Mouse (Mus musculus) CH12.LX (cell line): ENCODE measurements around the gene Rab37. TPM values are rescaled to one million over a fixed set of nuclear protein-coding genes. Genes with fewer than 3 reads are reported as not detected.

ENCODE experiments used
- DNase-seq: peaks from one replicate; pipeline ENCODE4 v3.0.0-alpha.2; 2013; ENCODE audit errors: extremely low read depth
- H3K27ac ChIP-seq: 2 replicates; pipeline ENCODE4 v1.5.1; 2012; ENCODE audit warnings: low read depth, mild to moderate bottlenecking, control low read depth, moderate library complexity; ENCODE audit not compliant: insufficient read depth
- H3K27me3 ChIP-seq: replicated peaks from 2 replicates; pipeline ENCODE3; 2012; ENCODE audit warnings: inconsistent platforms
- H3K36me3 ChIP-seq, 2 experiments: replicated peaks in 1 of 2; 2 replicates each; pipeline versions ENCODE3 to v1.6.1; 2012; ENCODE audit warnings: inconsistent platforms in 1 of 2, low read length in 1 of 2, mild to moderate bottlenecking in 1 of 2, mixed read lengths in 1 of 2, moderate library complexity in 1 of 2; ENCODE audit not compliant: control insufficient read depth in 1 of 2, insufficient read depth in 1 of 2
- H3K4me1 ChIP-seq, 2 experiments: 2 replicates each; pipeline ENCODE4 v1.6.1; 2012; ENCODE audit warnings: inconsistent platforms in 1 of 2, moderate library complexity in 1 of 2; ENCODE audit not compliant: insufficient read depth in 2 of 2, control insufficient read depth in 1 of 2
- H3K4me2 ChIP-seq: 2 replicates; pipeline ENCODE4 v1.6.1; 2012; ENCODE audit warnings: low read depth, mild to moderate bottlenecking, control low read depth; ENCODE audit not compliant: poor library complexity, insufficient read depth, severe bottlenecking
- H3K4me3 ChIP-seq, 3 experiments: fragments of 150-350 bp in 1 of 3; sonication (generic) in 1 of 3; replicated peaks in 1 of 3; 2 replicates each; pipeline versions ENCODE3 to v1.5.1; 2011 to 2012; ENCODE audit warnings: low read depth in 2 of 3, low read length in 2 of 3, mild to moderate bottlenecking in 2 of 3, moderate library complexity in 2 of 3, control low read depth in 1 of 3, improper control_type of control experiment in 1 of 3, inconsistent platforms in 1 of 3, mixed read lengths in 1 of 3; ENCODE audit not compliant: poor library complexity in 1 of 3
- H3K79me2 ChIP-seq: replicated peaks from 2 replicates; pipeline ENCODE4 v1.6.1; 2012; ENCODE audit warnings: mild to moderate bottlenecking, moderate library complexity; ENCODE audit not compliant: control insufficient read depth, poor library complexity, insufficient read depth, severe bottlenecking; ENCODE audit errors: extremely low read depth
- H3K9ac ChIP-seq: 2 replicates; pipeline ENCODE4 v1.6.1; 2012; ENCODE audit warnings: low read depth, mild to moderate bottlenecking, control low read depth, moderate library complexity; ENCODE audit not compliant: insufficient read depth
- H3K9me3 ChIP-seq: replicated peaks from 2 replicates; pipeline ENCODE3; 2012; ENCODE audit warnings: low read length, inconsistent platforms, mixed read lengths
- BHLHE40 ChIP-seq: IDR thresholded peaks from 2 replicates; pipeline ENCODE4 v1.6.1; 2011; ENCODE audit warnings: mild to moderate bottlenecking, low read depth, low read length, improper control_type of control experiment
- CHD2 ChIP-seq: IDR thresholded peaks from 2 replicates; pipeline ENCODE4 v1.6.1; 2011; ENCODE audit warnings: low read length, improper control_type of control experiment
- CTCF ChIP-seq, 2 experiments: IDR thresholded peaks in 1 of 2; conservative IDR thresholded peaks in 1 of 2; 2 replicates each; pipeline ENCODE4 v1.5.1; 2011 to 2012; ENCODE audit warnings: low read depth in 2 of 2, low read length in 2 of 2, improper control_type of control experiment in 1 of 2, inconsistent platforms in 1 of 2, mild to moderate bottlenecking in 1 of 2, moderate library complexity in 1 of 2
- E2F4 ChIP-seq: IDR thresholded peaks from 2 replicates; pipeline ENCODE4 v1.6.1; 2011; ENCODE audit warnings: low read depth, low read length, improper control_type of control experiment; ENCODE audit not compliant: insufficient replicate concordance
- ELF1 ChIP-seq: IDR thresholded peaks from 2 replicates; pipeline ENCODE4 v1.6.1; 2014; ENCODE audit warnings: low read depth, mild to moderate bottlenecking, inconsistent platforms, low read length, improper control_type of control experiment
- EP300 ChIP-seq: IDR thresholded peaks from 2 replicates; pipeline ENCODE4 v1.6.1; 2011; ENCODE audit warnings: low read length, improper control_type of control experiment
- ETS1 ChIP-seq: conservative IDR thresholded peaks from 2 replicates; pipeline ENCODE4 v1.6.1; 2012; ENCODE audit warnings: low read depth, mild to moderate bottlenecking, inconsistent platforms, low read length, improper control_type of control experiment, moderate library complexity
- GABPA ChIP-seq: IDR thresholded peaks from 2 replicates; pipeline ENCODE4 v1.6.1; 2012; ENCODE audit warnings: low read depth, low read length, improper control_type of control experiment, inconsistent platforms; ENCODE audit not compliant: insufficient replicate concordance
- IRF4 ChIP-seq: IDR thresholded peaks from 2 replicates; pipeline ENCODE4 v1.6.1; 2014; ENCODE audit warnings: low read depth, mild to moderate bottlenecking, inconsistent platforms, low read length, improper control_type of control experiment
- JUN ChIP-seq: IDR thresholded peaks from 2 replicates; pipeline ENCODE4 v1.6.1; 2011; ENCODE audit warnings: low read depth, mild to moderate bottlenecking, low read length, improper control_type of control experiment, moderate library complexity; ENCODE audit not compliant: insufficient read depth
- JUND ChIP-seq: conservative IDR thresholded peaks from 2 replicates; pipeline ENCODE4 v1.6.1; 2011; ENCODE audit warnings: low read depth, low read length, improper control_type of control experiment
- MAFK ChIP-seq: IDR thresholded peaks from 2 replicates; pipeline ENCODE4 v1.6.1; 2011; ENCODE audit warnings: low read length, improper control_type of control experiment; ENCODE audit not compliant: insufficient replicate concordance
- MAX ChIP-seq: IDR thresholded peaks from 2 replicates; pipeline ENCODE4 v1.6.1; 2011; ENCODE audit warnings: low read length, improper control_type of control experiment
- MYC ChIP-seq: IDR thresholded peaks from 2 replicates; pipeline ENCODE4 v1.6.1; 2011; ENCODE audit warnings: low read depth, mild to moderate bottlenecking, improper control_type of control experiment, low read length
- NELFE ChIP-seq: IDR thresholded peaks from 2 replicates; pipeline ENCODE4 v1.6.1; 2011; ENCODE audit warnings: low read depth, low read length, improper control_type of control experiment
- NRF1 ChIP-seq: IDR thresholded peaks from 2 replicates; pipeline ENCODE4 v1.6.1; 2014; ENCODE audit warnings: low read depth, mild to moderate bottlenecking, inconsistent platforms, low read length, improper control_type of control experiment, moderate library complexity
- PAX5 ChIP-seq: IDR thresholded peaks from 2 replicates; pipeline ENCODE4 v1.6.1; 2012; ENCODE audit warnings: low read length, inconsistent platforms, mixed read lengths
- POLR2A ChIP-seq: IDR thresholded peaks from 2 replicates; pipeline ENCODE4 v1.6.1; 2011; ENCODE audit warnings: low read depth, mild to moderate bottlenecking, improper control_type of control experiment, low read length
- POLR2AphosphoS2 ChIP-seq: IDR thresholded peaks from 2 replicates; pipeline ENCODE4 v1.6.1; 2011; ENCODE audit warnings: low read depth, low read length, improper control_type of control experiment
- RAD21 ChIP-seq: IDR thresholded peaks from 2 replicates; pipeline ENCODE4 v1.6.1; 2011; ENCODE audit warnings: low read depth, mild to moderate bottlenecking, low read length, improper control_type of control experiment, moderate library complexity
- SIN3A ChIP-seq: IDR thresholded peaks from 2 replicates; pipeline ENCODE4 v1.6.1; 2012; ENCODE audit warnings: low read length, improper control_type of control experiment, inconsistent platforms
- SMC3 ChIP-seq: IDR thresholded peaks from 2 replicates; pipeline ENCODE4 v1.6.1; 2011; ENCODE audit warnings: low read depth, low read length, improper control_type of control experiment
- TBP ChIP-seq: conservative IDR thresholded peaks from 2 replicates; pipeline ENCODE4 v1.6.1; 2011; ENCODE audit warnings: low read depth, low read length, improper control_type of control experiment
- UBTF ChIP-seq: IDR thresholded peaks from 2 replicates; pipeline ENCODE4 v1.6.1; 2012; ENCODE audit warnings: low read depth, mild to moderate bottlenecking, inconsistent platforms, low read length, improper control_type of control experiment, moderate library complexity
- USF1 ChIP-seq: IDR thresholded peaks from 2 replicates; pipeline ENCODE4 v1.6.1; 2014; ENCODE audit warnings: low read depth, mild to moderate bottlenecking, inconsistent platforms, low read length, improper control_type of control experiment
- ZC3H11A ChIP-seq: IDR thresholded peaks from 2 replicates; pipeline ENCODE4 v1.6.1; 2012; ENCODE audit warnings: low read depth, mild to moderate bottlenecking, inconsistent platforms, low read length, improper control_type of control experiment
- dilution Hi-C: fragments of 300-500 bp; cut with MboI; formaldehyde crosslinking; loops from 2 replicates; pipeline ENCODE4 v1.14.3; 2020; ENCODE audit warnings: low sequenced_read_pairs; ENCODE audit not compliant: extremely low pct_unique_long_range_greater_than_20kb, extremely low pct_ligation_motif_present
- in situ Hi-C: fragments of 300-500 bp; cut with MboI; formaldehyde crosslinking; loops from 3 replicates; pipeline ENCODE4 v1.14.3; 2019; ENCODE audit warnings: low sequenced_read_pairs, low pct_ligation_motif_present, low pct_unique_long_range_greater_than_20kb, mixed read lengths
- polyA plus RNA-seq: library from polyadenylated mRNA; unstranded; fragments of >175 nt; gene quantifications from 2 replicates; pipeline ENCODE4 v1.2.1, GENCODE M21; 2012; ENCODE audit warnings: low read depth; ENCODE audit not compliant: insufficient read length
- total RNA-seq, 2 experiments: library from RNA; depleted of rRNA; stranded (reverse); fragments of 300-350 nt in 1 of 2; fragments of >200 nt in 1 of 2; gene quantifications; 2 replicates each; pipeline ENCODE4 v1.2.3; 2012 to 2014

Gene Rab37
- total and polyA plus RNA-seq, 3 experiments, result 2.0 to 3.6 (median 2.3) TPM

DNA sequence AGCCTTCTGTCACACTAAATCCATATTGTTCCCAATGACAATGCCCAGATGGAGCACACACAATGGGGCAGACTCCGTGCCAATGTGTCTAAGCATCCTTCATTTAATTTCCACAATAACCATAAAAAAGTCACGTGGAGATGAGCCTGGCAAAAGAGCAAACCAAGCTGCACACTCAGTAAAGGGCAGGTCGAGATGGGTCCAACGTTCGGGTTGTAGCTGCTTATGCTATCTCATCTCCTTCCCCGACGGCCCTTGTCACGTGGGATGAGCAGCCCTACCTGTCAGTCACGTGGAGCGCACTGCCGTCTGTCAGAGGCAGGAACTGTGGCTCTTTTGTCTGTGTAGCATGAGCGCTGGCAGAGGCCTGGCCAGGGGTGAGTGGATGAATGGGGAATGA is 6.6 kb upstream of the Rab37 start:
- Histone ChIP-seq H3K9me3 (no peaks in the 10 kb centered on the region), H3K27me3 (peaks cover 3% of the 10 kb centered on the region), H3K4me1 (peaks cover 12 to 30% of the 10 kb centered on the region in 2 experiments), H3K4me2 (no peak overlapping the region), H3K36me3 (no peaks in the 10 kb centered on the region), H3K27ac (no peak overlapping the region), H3K4me3 (no peak overlapping the region), H3K9ac (no peak overlapping the region), H3K79me2 (no peaks in the 10 kb centered on the region)
- TF ChIP-seq EP300, result no peak
- TF ChIP-seq MYC, result no peak
- dilution Hi-C loops (no loop called here), in situ Hi-C loops (loop anchor here (5.0 kb wide), 1 partner anchor 73 kb away; no protein-coding TSS in a partner anchor)
- DNase-seq, result no peak

- dilution Hi-C loops, result no loop called here
These were observed 6.2 kb upstream of the Rab37 start for GRCm38 (mm10) chr11:115085064-115085463.

DNA sequence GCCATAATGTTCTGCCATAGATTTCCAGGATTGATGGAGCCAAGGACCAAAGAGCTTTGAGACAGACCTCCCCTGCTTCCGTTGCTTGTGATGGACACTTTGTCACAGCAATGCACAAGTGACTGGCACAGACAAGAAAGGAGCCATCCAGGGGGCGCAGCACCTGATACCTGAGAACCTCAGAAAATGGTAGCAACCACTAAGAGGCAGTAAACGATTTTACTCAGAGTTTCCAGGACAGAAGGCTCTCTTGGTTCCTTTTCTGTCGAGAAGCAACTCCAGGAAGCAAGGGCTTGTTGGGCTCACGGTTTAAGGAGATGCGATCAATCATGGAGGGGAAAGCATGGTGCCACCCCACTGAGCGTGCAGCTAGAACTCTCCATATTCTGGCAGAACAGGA is 5.0 kb upstream of the Rab37 start:
- Histone ChIP-seq H3K9ac (no peak overlapping the region), H3K36me3 (no peaks in the 10 kb centered on the region), H3K4me2 (no peak overlapping the region), H3K27ac (no peak overlapping the region), H3K27me3 (peaks cover 3% of the 10 kb centered on the region), H3K79me2 (no peaks in the 10 kb centered on the region), H3K4me3 (no peak overlapping the region), H3K4me1 (peaks cover 12 to 27% of the 10 kb centered on the region in 2 experiments), H3K9me3 (peaks cover 6% of the 10 kb centered on the region)
- in situ Hi-C loops (no loop called here), dilution Hi-C loops (no loop called here)
- no peak for DNase-seq
- TF ChIP-seq ETS1 (0 out of 2 replicates have a peak, but pooled peaks have one; percentile 9), ZC3H11A (peak; percentile 29; the same call in 1 of the 2 replicates), NRF1 (no peak), EP300 (peak; percentile 55; the same call in 1 of the 2 replicates), UBTF (no peak), NELFE (peak; percentile 32; the same call in 1 of the 2 replicates), POLR2AphosphoS2 (no peak), BHLHE40 (0 out of 2 replicates have a peak, but pooled peaks have one; percentile 26), TBP (no peak), SMC3 (peak; percentile 77), JUN (peak; percentile 31; the same call in 1 of the 2 replicates), GABPA (no peak), JUND (peak; percentile 81), MAFK (no peak), E2F4 (no peak), MAX (no peak), USF1 (no peak), RAD21 (peak; percentile 57), CTCF (conservative IDR thresholded peaks at IDR 0.05 in 1 of 2, IDR thresholded peaks at IDR 0.05 in 1 of 2; ENCODE audit: low read depth in 2 of 2, low read length in 2 of 2) (peak in 1 of 2 experiments; percentile 81; a peak in 2 of 4 replicates), CHD2 (no peak), PAX5 (no peak), ELF1 (0 out of 2 replicates have a peak, but pooled peaks have one; percentile 32), SIN3A (no peak), IRF4 (peak; percentile 57), POLR2A (no peak)

More at GRCm38 (mm10) chr11:115085064-115085463, 6.2 kb upstream of the Rab37 start:
- Histone ChIP-seq H3K79me2 (no peaks in the 10 kb centered on the region), H3K4me2 (no peak overlapping the region), H3K36me3 (no peaks in the 10 kb centered on the region), H3K4me3 (no peak overlapping the region), H3K9ac (no peak overlapping the region), H3K4me1 (peaks cover 12 to 30% of the 10 kb centered on the region in 2 experiments), H3K27ac (no peak overlapping the region), H3K9me3 (peaks cover 2% of the 10 kb centered on the region), H3K27me3 (peaks cover 3% of the 10 kb centered on the region)
- no peak for TF ChIP-seq NELFE
- no peak for DNase-seq
- in situ Hi-C loops, result no loop called here
